Mouse (Mus musculus) urinary bladder, postnatal 36 days (tissue): ENCODE results near the gene Pde5a.

Experiments
- DNase-seq, 2 experiments: peaks; one replicate each; pipeline ENCODE4 v3.0.0; 2022; ENCODE audit warnings: low spot score in 2 of 2, mixed read lengths in 1 of 2

The Pde5a gene

GRCm38 (mm10) chr3:122728852-122729600, at the start of gene Pde5a:
TSS of gene Pde5a (plus strand) at chr3:122728947.
- peak; percentile 82 to 85 for DNase-seq

GRCm38 (mm10) chr3:122680851-122681250, 47.9 kb upstream of the Pde5a start:
- DNase-seq, result no peak

GRCm38 (mm10) chr3:122682352-122682751, 46.4 kb upstream of the Pde5a start:
- no peak for DNase-seq

GRCm38 (mm10) chr3:122684832-122685231, 43.9 kb upstream of the Pde5a start:
- peak in 1 of 2 experiments; percentile 6 for DNase-seq

GRCm38 (mm10) chr3:122693039-122693438, 35.7 kb upstream of the Pde5a start:
- DNase-seq, result no peak

GRCm38 (mm10) chr3:122695870-122696269, 32.9 kb upstream of the Pde5a start:
- DNase-seq, result no peak

GRCm38 (mm10) chr3:122696672-122697071, 32.1 kb upstream of the Pde5a start:
- DNase-seq, result no peak

- DNase-seq, result peak; percentile 14 to 19
These were observed 24.5 kb upstream of the Pde5a start for GRCm38 (mm10) chr3:122704209-122704608.

- no peak for DNase-seq
These were observed 23.5 kb upstream of the Pde5a start for GRCm38 (mm10) chr3:122705246-122705645.

- no peak for DNase-seq
These were observed 20.3 kb upstream of the Pde5a start for GRCm38 (mm10) chr3:122708485-122708884.

- no peak for DNase-seq
These were observed 18.6 kb upstream of the Pde5a start for GRCm38 (mm10) chr3:122710141-122710540.

GRCm38 (mm10) chr3:122718631-122719030, 10.1 kb upstream of the Pde5a start:
- no peak for DNase-seq

- DNase-seq, result no peak
These were observed 7.2 kb upstream of the Pde5a start for GRCm38 (mm10) chr3:122721522-122721921.

- DNase-seq, result peak in 1 of 2 experiments; percentile 50
These were observed 833 bp downstream of the Pde5a start for GRCm38 (mm10) chr3:122729601-122729959.

- DNase-seq, result peak; percentile 71 to 77
These were observed 1.4 kb downstream of the Pde5a start for GRCm38 (mm10) chr3:122729960-122730740.

GRCm38 (mm10) chr3:122730741-122731235, 2.0 kb downstream of the Pde5a start:
- no peak for DNase-seq

GRCm38 (mm10) chr3:122733806-122734205, 5.1 kb downstream of the Pde5a start:
- DNase-seq, result no peak

- no peak for DNase-seq
These were observed 5.6 kb downstream of the Pde5a start for GRCm38 (mm10) chr3:122734329-122734728.

GRCm38 (mm10) chr3:122739460-122739859, 10.7 kb downstream of the Pde5a start:
- DNase-seq, result no peak

GRCm38 (mm10) chr3:122744265-122744664, 15.5 kb downstream of the Pde5a start:
- no peak for DNase-seq

- DNase-seq, result no peak
These were observed 19.4 kb downstream of the Pde5a start for GRCm38 (mm10) chr3:122747921-122748700.

- DNase-seq, result no peak
These were observed 34.6 kb downstream of the Pde5a start for GRCm38 (mm10) chr3:122763240-122763761.
